Mouse (Mus musculus) heart, embryonic 14.5 days (tissue): ENCODE data around the gene Cyp2e1. TPM values are rescaled to one million over a fixed set of nuclear protein-coding genes. Genes with fewer than 3 reads are reported as not detected.
"Not testable (repeated sequence)": the region's sequence is repeated elsewhere in the genome, so short reads cannot be mapped to it uniquely, and the experiment has no call there.

Experiments used
- ATAC-seq: fragments of 200-750 bp; cut with Nextera tagmentation; 2 replicates; pipeline ENCODE4 v1.8.0; 2017; ENCODE audit warnings: low read depth, moderate TSS enrichment; ENCODE audit not compliant: insufficient number of reproducible peaks, insufficient read depth, low FRiP score
- H3K27ac ChIP-seq, 2 experiments: fragments of 200-500 bp in 1 of 2; fragments of 300-500 bp in 1 of 2; sonication (generic) in 1 of 2; replicated peaks in 1 of 2; 2 replicates each; pipeline ENCODE4 v1.5.1; 2012 to 2014; ENCODE audit warnings: low read depth in 2 of 2, low read length in 2 of 2, control low read depth in 1 of 2, mild to moderate bottlenecking in 1 of 2, mixed read lengths in 1 of 2; ENCODE audit not compliant: control insufficient read depth in 1 of 2, insufficient read depth in 1 of 2
- H3K27me3 ChIP-seq: fragments of 300-500 bp; sonication (generic); 2 replicates; pipeline ENCODE4 v1.6.1; 2014; ENCODE audit warnings: mild to moderate bottlenecking, low read length, control low read depth; ENCODE audit not compliant: control insufficient read depth, insufficient read depth
- H3K36me3 ChIP-seq: fragments of 300-500 bp; sonication (generic); 2 replicates; pipeline ENCODE4 v1.6.1; 2014; ENCODE audit warnings: mild to moderate bottlenecking, control low read depth, low read length, mixed read lengths; ENCODE audit not compliant: control insufficient read depth, insufficient read depth
- H3K4me1 ChIP-seq, 2 experiments: fragments of 200-500 bp in 1 of 2; fragments of 300-500 bp in 1 of 2; sonication (generic) in 1 of 2; 2 replicates each; pipeline ENCODE4 v1.6.1; 2012 to 2014; ENCODE audit warnings: low read length in 2 of 2, control low read depth in 1 of 2, mixed read lengths in 1 of 2; ENCODE audit not compliant: control insufficient read depth in 2 of 2, insufficient read depth in 2 of 2
- H3K4me2 ChIP-seq: fragments of 300-500 bp; sonication (generic); 2 replicates; pipeline ENCODE4 v1.6.1; 2014; ENCODE audit warnings: mild to moderate bottlenecking, low read length
- H3K4me3 ChIP-seq, 2 experiments: fragments of 200-500 bp in 1 of 2; fragments of 300-500 bp in 1 of 2; sonication (generic) in 1 of 2; 2 replicates each; pipeline ENCODE4 v1.5.1; 2012 to 2014; ENCODE audit warnings: low read length in 2 of 2, mild to moderate bottlenecking in 2 of 2, control low read depth in 1 of 2, low read depth in 1 of 2, moderate library complexity in 1 of 2; ENCODE audit not compliant: control insufficient read depth in 1 of 2, insufficient read depth in 1 of 2
- H3K9ac ChIP-seq: fragments of 300-500 bp; sonication (generic); 2 replicates; pipeline ENCODE4 v1.6.1; 2014; ENCODE audit warnings: mild to moderate bottlenecking, low read length
- H3K9me3 ChIP-seq: fragments of 300-500 bp; sonication (generic); 2 replicates; pipeline ENCODE4 v1.6.1; 2016; ENCODE audit warnings: low read length, control low read depth; ENCODE audit not compliant: control insufficient read depth
- WGBS: fragments of 180-500 bp; shearing (Covaris S2); extraction: QIAGEN DNeasy Blood & Tissue Kit; methylation state at CpG from one replicate; pipeline ENCODE4 v1.1.7; 2014; 5-methylcytosine and 5-hydroxymethylcytosine counted together
- polyA plus RNA-seq: library from polyadenylated mRNA; unstranded; fragments of >200 nt; fragmentation: Nextera tagmentation; extraction: Ambion mirVana; gene quantifications from 2 replicates; pipeline ENCODE4 v1.2.1, GENCODE M21; 2014

Gene Cyp2e1
- polyA plus RNA-seq, 1 experiment from 2014 or later, result not detected

DNA sequence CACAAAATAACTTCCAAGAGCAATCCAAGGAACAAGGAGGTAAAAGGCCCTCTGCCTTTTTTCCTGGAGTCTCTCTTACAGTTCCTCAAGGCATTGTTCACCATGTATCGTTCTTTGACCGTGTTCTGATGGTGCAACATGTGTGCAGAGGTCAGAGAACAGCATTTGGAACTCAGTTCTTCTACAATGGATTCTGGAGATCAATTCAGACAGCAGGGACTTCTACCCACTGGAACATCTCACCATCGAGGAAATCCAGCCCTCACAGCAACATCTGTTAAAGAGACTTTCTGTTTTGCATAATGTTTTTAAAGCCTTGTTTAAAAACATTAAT, 14.7 kb upstream of the Cyp2e1 start:
- no peak overlapping the region for H3K4me2 ChIP-seq
- no peaks in the 10 kb centered on the region for H3K27me3 ChIP-seq
- H3K9me3 ChIP-seq, result no peaks in the 10 kb centered on the region; the same call in 1 of the 2 replicates
- no peak for ATAC-seq
- WGBS, result 61% methylated on average over 3 of the region's 3 CpGs
- H3K27ac ChIP-seq, result no peak overlapping the region
- no peak overlapping the region for H3K4me3 ChIP-seq
- H3K4me1 ChIP-seq, result no peaks in the 10 kb centered on the region
- no peaks in the 10 kb centered on the region for H3K36me3 ChIP-seq
- H3K9ac ChIP-seq, result no peak overlapping the region

DNA sequence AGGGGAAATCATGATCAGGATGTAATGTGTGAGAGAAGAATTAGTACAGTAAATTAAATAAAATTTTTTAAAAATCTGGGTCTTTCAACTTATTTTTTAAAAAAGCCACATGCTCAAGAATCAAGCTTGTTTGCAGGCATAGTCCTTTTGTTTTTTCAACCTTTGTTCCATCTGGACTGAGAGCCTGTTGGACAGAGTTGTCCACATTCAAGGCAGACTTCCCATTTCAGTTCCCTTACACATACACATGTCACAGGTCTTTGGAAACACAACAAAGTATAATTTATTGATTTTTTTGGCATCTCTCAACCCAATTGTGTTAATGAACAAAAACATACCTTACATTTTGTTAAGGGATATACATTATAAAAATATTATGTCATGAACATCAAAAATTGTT, 9.0 kb upstream of the Cyp2e1 start:
- Histone ChIP-seq H3K9me3 (peaks cover 4% of the 10 kb centered on the region), H3K4me1 (no peaks in the 10 kb centered on the region), H3K4me2 (no peak overlapping the region), H3K27me3 (no peaks in the 10 kb centered on the region), H3K9ac (no peak overlapping the region), H3K27ac (no peak overlapping the region), H3K4me3 (no peak overlapping the region), H3K36me3 (no peaks in the 10 kb centered on the region)
- no peak for ATAC-seq

DNA sequence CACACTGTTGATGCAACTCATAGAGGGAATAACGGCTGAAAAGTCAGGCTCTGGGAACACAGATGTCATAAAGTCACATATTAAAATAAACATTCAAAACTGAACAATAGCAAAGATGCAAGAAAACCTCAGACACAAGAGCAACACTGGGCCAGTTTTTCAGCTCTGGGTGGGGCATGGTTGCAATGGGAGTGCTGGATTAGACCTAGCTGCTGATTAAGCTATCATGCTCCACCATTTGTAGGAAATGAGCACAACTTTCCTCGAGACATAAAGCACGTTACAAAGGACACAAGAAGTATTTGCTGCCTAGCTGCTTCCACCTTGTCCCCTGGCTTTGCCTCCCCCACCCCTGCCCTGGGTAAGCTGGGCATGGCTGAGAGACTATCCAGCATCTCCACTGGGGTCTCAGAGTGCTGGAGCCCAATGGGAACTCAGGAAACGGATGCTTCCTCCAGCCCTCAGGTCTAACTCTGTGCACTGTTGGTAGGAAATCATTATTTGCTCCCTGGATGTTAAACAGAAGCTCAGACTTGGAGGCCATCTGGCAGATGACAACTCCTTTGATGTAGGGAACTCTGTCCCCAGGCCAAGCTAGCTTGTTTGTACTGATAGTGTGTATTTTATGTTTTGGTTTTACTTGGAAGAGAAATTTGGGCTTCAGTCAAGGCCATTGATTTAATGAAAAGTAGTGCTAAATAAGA, 7.2 kb upstream of the Cyp2e1 start:
- 63% methylated on average over 4 of the region's 4 CpGs for WGBS
- Histone ChIP-seq H3K4me2 (no peak overlapping the region), H3K27me3 (no peaks in the 10 kb centered on the region), H3K4me1 (no peaks in the 10 kb centered on the region), H3K27ac (no peak overlapping the region), H3K9ac (no peak overlapping the region), H3K9me3 (peaks cover 4% of the 10 kb centered on the region), H3K36me3 (no peaks in the 10 kb centered on the region), H3K4me3 (no peak overlapping the region)
- ATAC-seq, result peak; percentile 73; the same call in 1 of the 2 replicates

DNA sequence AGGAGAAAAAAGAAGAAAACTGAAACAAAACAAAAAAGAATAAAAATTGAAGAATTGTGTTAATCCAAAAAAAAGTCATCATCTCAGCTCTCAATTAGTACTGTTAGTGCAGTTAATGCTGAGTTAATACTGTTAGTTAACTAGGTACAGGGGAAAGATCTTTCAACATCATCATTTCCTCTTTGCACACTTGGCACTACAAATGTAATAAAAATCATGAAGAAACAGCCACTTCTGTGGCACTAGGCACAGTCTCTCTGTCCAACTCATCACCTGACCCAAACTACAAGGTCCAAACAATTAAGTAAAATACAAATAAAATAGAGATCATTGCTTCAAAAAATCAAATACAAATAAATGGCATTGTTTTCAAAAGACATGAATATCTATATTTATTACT, 2.9 kb upstream of the Cyp2e1 start:
- Histone ChIP-seq H3K9me3 (no peaks in the 10 kb centered on the region), H3K27ac (no peak overlapping the region), H3K4me1 (no peaks in the 10 kb centered on the region), H3K4me2 (no peak overlapping the region), H3K9ac (no peak overlapping the region), H3K36me3 (no peaks in the 10 kb centered on the region), H3K27me3 (no peaks in the 10 kb centered on the region), H3K4me3 (no peak overlapping the region)
- no peak for ATAC-seq

DNA sequence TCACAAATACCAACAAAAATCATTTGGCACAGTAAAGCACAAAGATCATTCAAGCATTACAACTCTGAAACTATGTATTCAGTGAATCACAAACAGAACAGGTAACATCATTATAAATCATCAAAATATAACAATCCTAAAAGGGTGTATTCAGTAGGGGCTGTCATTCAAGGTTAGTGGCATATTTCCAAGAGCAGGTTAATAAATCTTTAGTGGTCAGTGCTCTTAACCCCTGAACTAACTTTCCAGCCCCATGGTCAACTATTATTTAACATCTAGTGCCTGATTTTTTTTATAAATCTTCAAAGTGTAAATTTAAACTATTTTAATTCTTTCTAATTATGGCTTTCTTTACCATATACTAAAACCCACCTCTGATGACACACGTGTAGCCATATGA, 1.9 kb downstream of the Cyp2e1 start:
- H3K4me1 ChIP-seq, H3K9me3 ChIP-seq, H3K4me2 ChIP-seq, H3K36me3 ChIP-seq, ATAC-seq, H3K4me3 ChIP-seq, H3K27me3 ChIP-seq, H3K27ac ChIP-seq, H3K9ac ChIP-seq: not testable (repeated sequence)
- WGBS, result 57% methylated on average over 1 of the region's 1 CpGs

DNA sequence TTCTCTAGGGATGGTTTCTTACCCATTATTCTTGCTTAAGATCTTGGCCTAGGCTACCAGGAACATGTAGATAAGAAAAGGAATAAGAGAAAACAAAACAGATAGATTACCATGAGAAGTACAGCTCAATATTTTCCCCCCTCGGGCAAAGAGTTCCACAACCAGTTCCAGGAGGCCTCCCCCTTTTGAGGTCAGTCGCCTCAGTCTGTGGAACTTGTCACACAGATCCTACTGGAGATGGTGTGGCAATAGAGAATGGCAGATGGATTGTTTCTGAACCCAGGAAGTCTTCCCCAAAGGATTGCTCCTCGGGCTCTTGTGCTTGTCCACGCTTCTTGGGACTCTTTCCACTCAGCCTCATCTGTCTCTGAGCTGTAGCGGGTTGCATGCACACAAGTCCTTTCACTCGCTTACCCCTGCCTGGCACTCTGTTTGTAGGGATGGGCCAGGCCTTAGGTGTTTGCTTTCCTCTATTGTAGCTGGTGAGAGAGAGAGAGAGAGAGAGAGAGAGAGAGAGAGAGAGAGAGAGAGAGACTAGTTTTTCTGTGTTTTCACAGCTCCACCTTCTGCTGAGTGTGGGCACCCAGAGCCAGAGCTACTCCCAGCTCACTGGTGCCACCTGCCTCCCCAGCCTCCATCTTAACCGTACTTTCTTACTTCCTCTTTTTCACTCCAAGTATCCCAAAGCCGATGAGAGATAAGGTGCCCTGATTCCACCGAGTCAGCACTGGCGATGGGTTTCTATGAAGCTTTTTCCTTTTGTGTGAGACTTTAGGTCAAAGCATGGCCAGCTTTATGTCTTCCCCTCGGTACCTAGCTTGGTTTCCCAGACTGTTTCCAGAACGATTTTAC, 2.6 kb downstream of the Cyp2e1 start:
- H3K9me3 ChIP-seq, result no peaks in the 10 kb centered on the region
- H3K4me1 ChIP-seq, result no peaks in the 10 kb centered on the region
- ATAC-seq, result no peak
- H3K27ac ChIP-seq, result no peak overlapping the region
- no peaks in the 10 kb centered on the region for H3K27me3 ChIP-seq
- H3K9ac ChIP-seq, result no peak overlapping the region
- WGBS, result 62% methylated on average over 12 of the region's 12 CpGs
- no peak overlapping the region for H3K4me3 ChIP-seq
- H3K4me2 ChIP-seq, result no peak overlapping the region
- no peaks in the 10 kb centered on the region for H3K36me3 ChIP-seq

DNA sequence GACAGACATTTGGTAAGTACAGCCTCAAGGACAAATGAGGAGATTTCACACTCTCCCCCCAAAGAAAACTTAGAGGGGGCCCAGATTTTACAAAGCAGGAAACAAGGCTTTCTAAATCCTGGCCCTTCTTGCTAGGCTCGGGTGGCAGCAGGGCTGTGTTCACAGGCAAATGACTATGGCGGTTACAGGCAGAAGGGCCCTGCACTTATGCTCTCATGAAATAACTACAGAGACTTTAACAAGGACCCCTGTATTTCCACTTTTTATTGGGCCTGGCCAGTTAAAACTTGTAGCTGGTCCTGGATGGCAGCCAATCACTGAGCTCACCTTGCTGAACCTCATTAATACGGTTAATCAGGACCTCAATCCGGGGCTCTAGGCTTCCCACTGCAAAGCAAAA, 17.0 kb downstream of the Cyp2e1 start:
- H3K4me1 ChIP-seq, result no peaks in the 10 kb centered on the region
- no peak overlapping the region for H3K27ac ChIP-seq
- no peak overlapping the region for H3K4me2 ChIP-seq
- no peak for ATAC-seq
- H3K36me3 ChIP-seq, result no peaks in the 10 kb centered on the region
- no peak overlapping the region for H3K9ac ChIP-seq
- no peaks in the 10 kb centered on the region for H3K9me3 ChIP-seq
- WGBS, result 75% methylated on average over 4 of the region's 4 CpGs
- no peak overlapping the region for H3K4me3 ChIP-seq
- H3K27me3 ChIP-seq, result no peaks in the 10 kb centered on the region
